Mouse (Mus musculus): ENCODE data around the gene St8sia4.

The St8sia4 gene

DNA sequence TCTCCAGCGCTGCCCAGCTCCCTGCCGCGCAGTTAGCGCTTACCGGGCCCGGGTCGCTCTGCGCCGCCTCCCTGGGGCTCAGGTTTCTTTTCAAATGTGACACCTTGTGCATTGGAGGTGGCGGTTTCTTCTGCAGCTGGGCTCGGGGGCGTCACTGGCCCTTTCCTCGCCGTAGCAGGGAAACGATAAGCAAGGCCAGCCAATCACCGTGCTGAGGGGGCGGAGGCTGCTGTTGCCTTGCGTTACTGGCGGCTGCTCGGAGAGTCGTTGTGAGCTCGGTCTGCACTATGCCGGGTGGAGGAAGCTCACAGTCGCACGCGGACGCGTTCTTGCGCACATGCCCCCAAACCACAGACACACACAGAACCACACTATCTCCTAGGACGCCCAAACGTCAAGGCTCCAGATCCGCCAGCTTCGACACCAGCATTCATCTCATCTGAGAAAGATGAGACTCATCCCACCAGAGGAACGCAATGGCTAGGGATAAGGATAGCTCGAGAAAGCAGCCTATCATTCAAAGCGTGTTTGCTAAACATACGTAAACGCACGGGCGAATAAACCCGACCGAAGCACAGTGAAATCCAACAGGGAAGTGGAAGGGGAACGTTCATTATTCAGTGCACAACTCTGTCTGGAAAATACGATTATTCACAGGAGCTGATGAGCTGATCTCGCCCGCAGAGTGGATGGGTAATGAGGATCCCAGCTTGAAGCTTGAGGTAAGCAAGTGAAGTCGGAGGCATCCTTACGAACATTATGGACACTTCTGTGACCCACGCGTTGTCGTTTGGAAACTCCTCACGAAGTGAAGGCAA, at the start of gene St8sia4:
St8sia4 (minus strand) TSS at position 137 of the 818 bp plus-strand sequence.
- peak; percentile 29 for DNase-seq (ENCODE audit: low spot score)

DNA sequence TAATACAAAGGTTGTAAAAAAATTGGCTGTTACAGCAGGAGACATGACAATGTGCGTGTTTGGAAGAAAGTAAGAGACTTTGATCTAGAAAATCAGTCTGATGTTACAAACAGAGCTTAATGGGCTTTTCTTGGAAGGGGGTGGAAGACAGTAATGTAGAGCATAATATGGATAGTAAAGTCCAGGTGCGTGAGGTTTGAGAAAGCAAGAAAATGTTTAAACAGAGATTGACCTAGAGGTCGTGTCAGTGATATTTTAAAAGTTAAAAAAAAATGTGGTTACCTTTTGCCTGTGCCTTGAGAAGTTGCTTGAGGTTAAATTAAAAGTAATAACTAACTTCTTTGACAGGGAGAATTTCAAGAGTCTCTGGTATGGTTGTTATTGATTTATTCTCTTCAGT, 41.8 kb upstream of the St8sia4 start:
- DNase-seq (ENCODE audit: low spot score): no peak

DNA sequence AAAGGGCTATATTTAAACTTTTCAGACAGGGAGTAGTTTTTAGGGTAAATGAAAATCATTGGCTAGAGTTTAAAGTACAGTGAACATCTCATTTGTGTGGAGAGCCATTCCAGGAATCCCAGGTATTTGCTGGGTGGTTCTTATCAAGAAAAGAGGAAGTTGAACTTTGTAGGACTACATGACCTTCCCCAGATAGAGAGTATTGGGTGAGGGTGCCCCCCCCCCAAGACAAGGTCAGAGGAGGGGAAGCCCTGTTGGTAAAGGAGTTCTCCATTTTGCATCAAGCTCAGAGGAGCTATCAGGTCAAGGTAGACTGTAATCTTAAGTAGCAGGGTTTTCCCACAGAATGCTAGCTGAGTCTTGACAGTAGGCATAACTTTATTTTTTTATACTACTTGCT, 32.5 kb upstream of the St8sia4 start:
- no peak for DNase-seq (ENCODE audit: low spot score)

DNA sequence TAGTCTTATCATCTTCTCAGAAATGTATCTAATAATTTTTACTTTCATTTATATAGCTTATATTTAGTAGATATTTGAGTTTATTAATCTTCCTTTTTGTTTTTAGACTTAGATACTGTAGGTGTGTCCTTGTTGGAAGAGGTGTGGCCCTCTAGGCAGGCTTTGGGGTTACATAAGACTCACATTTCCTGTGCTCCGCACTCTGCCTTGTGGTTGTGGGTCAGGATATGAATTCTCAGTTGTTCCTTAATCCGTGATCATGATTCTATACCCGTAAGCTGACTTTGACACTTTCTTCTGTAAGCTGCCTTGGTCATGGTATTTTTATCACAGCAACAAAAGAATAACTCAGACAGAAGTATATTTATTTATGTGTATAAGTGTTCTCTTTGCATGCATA, 6.7 kb upstream of the St8sia4 start:
- no peak for DNase-seq (ENCODE audit: low spot score)

DNA sequence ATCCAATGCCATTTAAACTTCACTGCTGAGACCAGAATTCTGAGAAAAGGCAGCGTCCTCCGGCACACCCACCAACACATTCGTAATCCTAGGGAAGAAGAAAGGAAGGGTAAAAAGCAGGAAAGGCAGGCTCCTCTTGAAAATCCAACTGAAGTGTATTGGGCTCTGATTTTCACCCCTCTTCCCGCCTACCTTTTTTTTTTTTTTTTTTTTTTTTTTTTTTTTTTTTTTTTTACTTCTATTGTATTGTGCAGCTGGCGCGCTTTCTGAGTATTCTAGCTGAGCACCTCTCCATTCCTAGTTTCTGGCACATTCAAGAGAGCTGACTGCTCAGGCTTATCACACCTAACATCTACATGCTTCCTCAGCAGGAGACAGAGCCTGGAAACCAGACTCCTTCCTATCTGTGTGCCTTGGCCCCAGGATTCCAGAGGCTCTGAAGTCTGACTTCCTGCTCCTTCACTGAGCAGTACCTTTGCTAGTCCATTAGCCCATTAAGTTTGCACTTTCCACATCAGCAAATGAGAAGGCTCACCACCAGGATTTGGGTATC, 958 bp upstream of the St8sia4 start:
- DNase-seq (ENCODE audit: low spot score): no peak

DNA sequence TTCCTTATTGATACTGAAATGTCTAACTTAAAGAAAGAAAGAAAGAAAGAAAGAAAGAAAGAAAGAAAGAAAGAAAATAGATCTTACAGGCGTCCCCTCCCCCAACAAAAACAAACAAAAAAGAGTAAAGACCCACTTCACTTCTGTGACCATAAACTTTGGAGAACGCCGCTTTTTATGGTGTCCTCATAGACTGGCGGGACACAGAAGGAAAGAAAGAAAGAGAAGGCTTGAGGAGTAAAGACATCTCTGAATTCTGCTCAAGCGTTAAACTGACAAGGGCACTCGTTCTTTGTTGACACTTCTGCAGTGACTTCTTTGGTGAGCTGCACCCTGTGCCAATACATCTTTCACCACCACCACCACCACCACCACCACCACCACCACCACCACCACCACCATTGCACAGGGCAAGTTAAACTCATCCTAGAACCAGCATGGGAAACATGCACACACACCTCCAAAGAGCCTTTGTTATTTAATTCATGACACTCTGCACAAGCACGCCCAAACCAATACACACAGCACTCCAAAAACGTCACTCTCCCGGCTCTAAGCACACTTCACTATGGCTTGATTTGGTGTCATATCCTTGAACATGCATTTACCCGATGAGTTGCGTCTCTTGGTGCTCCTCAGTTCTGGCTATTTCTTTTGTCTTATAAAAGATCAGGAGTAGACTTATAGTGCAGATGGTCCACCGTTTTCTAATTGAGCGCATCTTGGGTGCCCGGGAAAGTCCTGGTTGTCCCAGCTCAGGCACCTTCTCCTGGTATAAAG, 640 bp downstream of the St8sia4 start:
- no peak for DNase-seq (ENCODE audit: low spot score)

DNA sequence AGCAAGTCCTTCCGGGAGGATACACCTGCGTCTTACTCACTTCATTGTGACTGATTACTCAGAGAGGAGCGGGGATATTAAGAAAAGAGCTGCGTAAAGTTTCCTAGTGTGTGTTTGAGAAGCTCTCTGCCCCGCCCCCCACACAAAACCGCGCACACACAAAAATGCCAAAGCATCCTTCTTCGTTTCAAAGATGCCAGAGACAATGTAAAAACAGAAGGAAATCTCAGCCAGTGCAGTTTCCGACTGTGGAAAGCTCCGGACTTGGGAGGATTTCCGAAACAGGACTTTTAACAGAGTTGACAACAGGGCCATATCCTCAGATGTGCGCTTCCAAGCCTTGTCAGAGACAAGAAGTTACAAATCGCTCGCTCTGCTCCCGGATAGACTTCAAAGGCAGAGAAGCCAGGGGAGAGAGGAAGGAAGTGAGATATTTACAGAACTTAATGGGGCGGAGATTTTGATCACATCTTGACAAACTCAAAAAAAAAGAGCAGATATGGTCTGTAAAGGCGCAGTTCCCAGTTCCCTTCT, 1.4 kb downstream of the St8sia4 start:
- DNase-seq (ENCODE audit: low spot score): no peak

DNA sequence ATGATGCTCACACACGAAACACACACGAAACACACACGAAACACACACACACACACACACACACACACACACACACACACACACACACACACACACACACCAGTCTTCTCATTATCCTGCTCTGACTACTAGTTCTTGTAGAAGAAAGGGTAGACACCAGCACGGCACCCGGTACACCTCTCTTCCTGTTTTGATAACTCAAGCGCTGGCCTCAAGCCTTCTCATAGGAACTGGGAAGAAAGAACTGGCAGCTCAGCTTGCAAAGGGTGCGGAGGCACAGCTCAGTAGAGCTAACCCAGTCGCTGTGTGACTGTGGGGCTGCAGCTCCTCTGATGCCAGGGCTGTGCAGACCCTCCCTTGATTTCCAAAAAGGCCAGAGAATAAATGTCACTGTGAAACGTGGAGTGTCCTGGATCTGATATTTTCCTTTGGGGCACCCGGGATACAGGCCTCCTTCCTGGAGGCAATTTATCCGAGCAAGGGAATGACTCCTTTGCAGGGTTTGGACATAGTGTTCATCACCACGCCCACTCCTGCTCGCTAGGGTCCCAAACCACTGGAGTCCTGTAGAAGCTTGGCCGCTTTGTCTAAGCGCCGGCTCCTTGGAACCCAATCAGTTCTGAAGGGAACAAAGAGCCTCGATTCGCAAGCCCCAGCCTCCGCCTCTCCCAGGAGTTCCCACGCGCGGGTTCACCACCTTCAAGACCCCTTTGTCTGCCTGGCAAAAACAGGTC, 2.2 kb downstream of the St8sia4 start:
- DNase-seq (ENCODE audit: low spot score): no peak

DNA sequence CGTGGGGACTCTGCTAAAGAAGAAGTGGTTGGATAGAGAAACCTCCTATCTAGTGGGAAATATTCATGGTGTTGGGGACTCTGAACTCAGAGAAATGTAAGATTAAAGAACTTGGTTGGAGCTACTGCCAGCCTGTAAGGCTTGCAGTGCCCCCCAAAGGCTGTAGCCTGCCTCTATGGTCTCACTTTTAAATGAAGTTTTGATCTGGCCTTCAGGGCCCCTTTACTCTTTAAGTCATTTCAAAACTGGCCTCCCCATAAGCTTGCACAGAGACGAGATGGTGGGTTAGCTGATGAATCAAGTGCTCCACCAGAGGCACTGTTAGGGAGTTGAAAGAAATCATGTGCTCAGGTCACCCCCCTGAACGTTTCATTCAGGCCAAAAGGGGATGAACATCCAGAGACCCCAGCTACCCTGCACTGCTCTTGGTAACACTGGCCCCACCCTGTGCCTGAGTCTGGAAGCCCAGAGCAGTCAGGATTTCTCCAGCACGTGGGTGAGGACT, 3.0 kb downstream of the St8sia4 start:
- no peak for DNase-seq (ENCODE audit: low spot score)

DNA sequence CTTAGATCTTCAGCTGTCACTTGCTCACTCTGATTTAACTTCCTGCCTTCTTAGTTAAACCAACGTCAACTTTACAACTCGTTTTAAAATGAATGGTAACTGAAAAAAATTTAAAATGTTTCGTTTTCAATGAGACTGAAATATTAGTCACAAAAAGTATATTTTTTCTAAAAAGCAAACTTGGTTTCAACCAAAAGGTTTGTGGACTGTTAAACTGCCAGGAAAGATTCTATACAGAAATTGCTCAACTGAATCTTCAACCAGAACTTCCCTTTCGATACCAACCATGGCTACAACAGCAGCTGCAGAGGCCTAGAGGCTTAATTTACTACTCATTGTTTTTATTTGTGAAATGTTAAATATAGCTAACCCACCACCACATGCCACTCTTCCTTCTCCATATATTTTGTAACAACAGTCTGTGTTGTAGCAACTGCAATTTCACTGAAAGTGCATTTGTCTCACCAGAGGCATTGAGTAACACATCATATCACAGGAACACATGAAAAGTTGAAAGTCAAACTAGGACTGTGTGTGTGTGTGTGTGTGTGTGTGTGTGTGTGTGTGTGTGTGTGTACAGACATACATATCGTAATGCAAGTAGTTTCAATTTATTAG, 10.2 kb downstream of the St8sia4 start:
- DNase-seq (ENCODE audit: low spot score): no peak

DNA sequence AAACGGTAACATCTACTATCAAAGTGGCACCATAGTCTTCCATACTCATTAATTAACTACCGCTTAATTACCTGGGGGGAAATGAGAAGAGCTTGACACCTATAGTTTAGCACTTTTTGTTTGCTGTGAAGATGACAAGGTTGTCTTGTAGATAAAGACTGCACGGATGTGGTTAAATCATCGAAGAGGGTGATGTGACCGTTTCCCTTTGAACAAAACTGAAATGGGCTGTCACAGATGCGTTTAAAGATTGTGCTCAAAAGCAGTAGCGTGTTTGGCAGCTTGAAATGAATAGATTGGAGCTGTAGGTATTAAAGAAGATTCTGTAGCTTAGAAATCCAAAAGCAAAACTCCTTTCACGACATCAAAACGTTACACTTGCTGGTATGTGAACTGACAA, 11.8 kb downstream of the St8sia4 start:
- no peak for DNase-seq (ENCODE audit: low spot score)

DNA sequence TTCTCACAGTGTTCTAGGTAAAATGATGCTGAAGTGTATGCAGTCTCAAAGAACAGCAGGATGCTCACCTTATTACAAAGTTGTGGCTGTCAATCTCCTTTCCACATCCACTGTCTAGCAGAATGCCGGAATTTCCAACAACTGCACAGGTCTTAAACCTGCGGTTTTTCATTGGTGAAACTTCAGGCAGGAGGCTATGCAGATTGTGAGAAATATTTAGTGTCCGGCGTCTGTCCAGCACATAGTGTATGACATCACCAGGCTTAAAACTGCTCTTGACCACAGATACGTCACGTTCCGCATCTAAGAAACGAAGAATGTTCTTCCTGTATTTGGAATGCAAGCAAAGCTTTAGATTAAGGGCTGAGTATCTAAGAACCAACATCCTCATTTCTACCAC, 13.9 kb downstream of the St8sia4 start:
- no peak for DNase-seq (ENCODE audit: low spot score)

DNA sequence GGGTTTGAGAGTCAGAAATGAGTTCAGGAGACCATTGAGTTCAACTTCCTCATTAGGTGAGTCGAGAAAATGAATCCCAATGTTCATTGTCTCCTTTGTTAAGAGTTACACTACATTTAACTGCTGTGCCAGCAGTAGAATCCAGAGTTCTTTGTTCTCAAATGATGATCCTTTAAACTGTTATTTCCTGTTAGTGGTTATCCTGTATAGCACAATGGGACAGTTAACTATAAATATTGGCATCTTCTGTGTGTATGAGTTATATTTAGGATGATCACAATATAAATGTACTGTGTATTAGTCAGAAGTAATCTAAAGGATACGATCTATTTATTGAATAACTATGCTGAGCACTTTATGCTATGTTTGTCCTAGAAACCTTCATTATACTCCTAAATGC, 23.1 kb downstream of the St8sia4 start:
- no peak for DNase-seq (ENCODE audit: low spot score)

DNA sequence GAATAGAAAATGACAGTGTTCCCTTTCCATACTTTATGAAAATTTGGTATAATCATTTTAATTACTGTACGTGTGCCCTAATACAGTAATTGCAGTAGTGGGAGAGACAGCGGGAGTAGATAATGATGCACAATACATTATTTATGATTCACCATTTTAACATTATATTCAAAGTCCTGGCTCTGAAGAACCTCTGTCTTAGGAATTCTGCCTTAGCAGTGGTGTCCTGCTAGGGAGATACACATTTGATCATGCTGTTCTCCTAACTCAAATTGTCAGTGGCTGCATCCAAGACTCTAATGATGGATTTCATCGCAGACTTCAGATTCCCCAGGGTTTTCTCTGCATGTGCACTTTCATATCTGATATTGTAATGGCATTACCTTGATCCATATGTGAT, 28.4 kb downstream of the St8sia4 start:
- DNase-seq (ENCODE audit: low spot score): no peak

DNA sequence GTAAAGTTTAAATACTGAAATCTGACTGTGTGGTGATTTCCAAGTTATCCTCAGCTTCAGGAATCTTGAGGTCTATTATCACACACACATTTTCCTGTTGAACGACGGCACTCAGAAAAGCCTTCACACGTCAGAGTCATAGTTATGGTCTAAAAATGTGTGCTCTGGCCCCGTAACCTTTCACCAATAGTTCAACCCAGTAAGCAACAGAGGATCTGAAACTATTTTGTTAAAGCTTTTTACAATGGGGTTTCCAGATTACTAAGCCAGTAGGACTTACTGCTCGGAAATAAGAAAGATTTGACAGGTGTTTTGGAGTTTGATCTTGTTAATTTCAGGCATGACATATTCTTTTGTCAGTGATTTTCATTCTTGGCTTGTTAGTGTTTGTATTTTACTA, 43.0 kb downstream of the St8sia4 start:
- no peak for DNase-seq (ENCODE audit: low spot score)

DNA sequence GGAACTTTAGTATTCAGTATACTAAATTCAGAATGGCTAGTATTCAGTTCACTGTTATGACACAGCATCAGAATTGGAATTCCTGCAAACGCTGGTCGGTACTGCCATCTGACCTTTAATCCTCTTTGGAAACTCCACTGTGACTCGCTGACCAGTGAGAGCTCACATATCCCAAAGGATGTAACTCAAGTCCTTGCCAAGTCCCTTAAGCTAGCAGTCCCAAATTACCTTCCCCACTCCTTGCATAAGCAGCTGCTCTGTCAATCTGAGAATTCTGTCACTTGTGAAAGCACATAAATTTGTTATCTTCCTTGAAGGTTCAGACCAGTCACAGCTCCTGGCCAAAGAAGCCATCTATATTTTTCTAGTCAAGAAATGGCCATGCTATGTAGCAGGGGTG, 48.7 kb downstream of the St8sia4 start:
- DNase-seq (ENCODE audit: low spot score): no peak

DNA sequence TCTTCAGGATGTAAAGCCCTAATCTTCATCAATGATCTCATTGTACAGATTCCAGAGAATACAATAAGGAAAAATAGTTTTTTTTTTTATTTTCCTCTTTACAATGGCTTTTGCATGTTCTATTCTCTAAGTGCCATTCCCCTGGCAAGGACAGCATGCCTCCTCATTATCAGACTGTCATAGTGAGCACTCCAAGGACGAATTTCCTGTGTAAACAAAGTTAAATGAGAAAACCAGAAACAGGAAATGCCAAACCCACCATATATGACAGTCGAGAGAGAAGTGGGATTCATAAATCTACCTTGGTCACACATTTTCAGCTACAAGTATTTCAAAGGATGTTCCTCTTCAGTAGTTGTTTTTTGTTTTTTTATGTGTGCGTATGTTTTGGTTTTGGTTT, 49.2 kb downstream of the St8sia4 start:
- no peak for DNase-seq (ENCODE audit: low spot score)

DNA sequence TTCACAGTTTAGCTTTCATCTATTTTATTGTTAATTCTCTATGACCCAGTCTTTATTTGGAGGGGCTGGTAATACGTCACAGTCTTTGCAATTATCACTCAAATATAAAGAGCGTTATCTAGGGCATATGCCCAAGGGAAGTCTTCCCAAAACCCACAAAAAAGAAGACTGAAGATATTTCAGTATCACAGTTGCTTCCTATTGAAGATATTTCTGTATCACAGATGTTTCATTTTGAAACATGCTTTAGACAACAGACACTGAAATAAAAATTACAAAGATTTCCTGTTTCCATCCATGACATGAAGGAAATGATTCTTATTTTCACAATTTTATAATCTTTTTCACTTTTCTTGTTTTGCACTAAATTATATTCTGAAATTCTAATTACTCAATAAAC, 57.4 kb downstream of the St8sia4 start:
- DNase-seq (ENCODE audit: low spot score): no peak

DNA sequence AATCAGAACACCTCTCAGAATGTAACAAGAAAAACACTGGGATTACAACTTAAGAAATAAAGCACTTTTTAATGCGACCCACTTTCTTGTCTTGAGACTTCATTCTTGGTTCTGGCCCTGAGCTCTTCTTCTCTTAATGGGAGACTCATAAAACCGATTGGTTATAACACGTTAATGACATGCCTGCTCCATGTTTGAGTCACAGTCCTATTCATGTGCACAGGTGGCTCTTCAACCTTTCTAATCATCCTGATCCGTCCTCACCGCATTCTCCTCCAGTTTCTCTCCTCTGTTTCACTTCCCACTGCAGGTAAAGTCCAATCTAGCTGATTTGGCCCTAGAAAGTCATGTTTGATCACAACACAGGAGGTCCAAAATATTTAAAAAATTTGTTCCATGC, 58.3 kb downstream of the St8sia4 start:
- DNase-seq (ENCODE audit: low spot score): no peak

DNA sequence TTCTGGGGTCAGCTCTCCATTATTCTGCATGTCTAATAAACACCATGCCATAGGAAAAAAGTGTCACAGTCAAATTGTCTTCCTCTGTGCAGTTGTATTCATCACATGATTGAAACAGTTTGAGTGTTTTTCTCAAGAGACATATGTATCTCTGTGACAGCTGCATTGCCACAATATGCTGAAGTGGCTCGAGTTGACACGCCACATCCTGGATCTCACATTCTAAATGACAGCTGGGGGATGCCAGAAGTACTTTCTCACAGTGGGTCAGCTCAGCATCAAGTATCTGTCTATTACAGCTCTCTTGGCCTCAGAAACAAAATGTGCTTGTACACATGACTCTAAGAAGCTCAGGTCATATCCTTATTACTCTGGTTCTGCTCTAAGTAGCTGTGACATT, 61.9 kb downstream of the St8sia4 start:
- no peak for DNase-seq (ENCODE audit: low spot score)

DNA sequence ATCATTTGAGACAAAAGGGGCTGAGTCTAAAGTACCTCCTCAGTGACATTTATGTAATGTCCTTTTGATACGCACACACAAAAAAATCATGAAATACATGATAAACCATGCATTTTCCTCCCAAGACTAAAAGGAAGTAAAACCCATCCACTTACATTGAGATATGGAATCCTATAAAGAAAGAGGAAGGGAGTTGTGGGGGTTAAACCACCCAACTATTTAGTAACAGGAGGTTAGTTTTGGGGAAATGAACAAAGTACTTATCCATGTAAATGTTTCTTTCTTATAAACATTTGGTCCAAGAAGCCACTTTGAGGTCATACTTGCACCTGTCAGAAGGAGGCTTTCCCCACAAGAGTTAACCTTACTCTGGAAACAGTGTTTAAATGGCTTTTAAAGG, 69.3 kb downstream of the St8sia4 start:
- no peak for DNase-seq (ENCODE audit: low spot score)

DNA sequence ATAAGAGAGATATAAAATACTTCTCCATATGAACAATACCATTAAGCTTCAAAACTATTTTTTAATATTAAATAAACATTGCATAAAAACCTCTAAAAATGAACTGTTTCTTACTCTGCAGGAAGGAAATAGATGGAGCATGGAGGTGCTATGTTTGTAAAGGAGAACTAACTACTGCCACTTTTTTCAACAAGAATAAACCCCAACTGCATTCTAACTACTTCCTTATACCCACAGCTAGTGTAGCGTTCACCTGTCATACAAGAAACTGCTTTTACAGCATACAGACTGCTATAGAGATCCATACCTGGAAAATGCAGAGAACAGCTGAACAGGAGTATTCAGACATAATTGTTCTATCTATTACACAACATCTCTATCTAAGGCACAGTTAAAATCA, 70.5 kb downstream of the St8sia4 start:
- DNase-seq (ENCODE audit: low spot score): no peak
